In genomic region chr1:120075507-120075906, GRCm38 (mm10) we compare ENCODE assay signal across 18 mouse cellular contexts. TPM values are rescaled to one million over a fixed set of nuclear protein-coding genes. Genes with fewer than 3 reads are reported as not detected.
A peak's percentile ranks its signal among the peaks of the same experiment; 100 is the strongest.
DNase-seq lines count a peak whose midpoint lies in the region; TF ChIP-seq lines count a peak whose summit lies in the region.
"Had no signal": no experiment of that assay in that cellular context is flagged by ENCODE, and none has a peak within 500 bp of the region (broad histone marks: within the 10 kb centered on the region; RNA-seq: fewer than 3 reads in every experiment).

No protein-coding gene starts in this region.

- no peaks in the 10 kb centered on the region for H3K9me3 ChIP-seq in MEL (replicated peaks; ENCODE audit: insufficient read depth, low read length)
- H3K9me3 ChIP-seq in hindbrain, embryonic 10.5 days = no peaks in the 10 kb centered on the region
- H3K9me3 ChIP-seq: embryonic facial prominence, embryonic 12.5 days; heart, embryonic 15.5 days; hindbrain, embryonic 15.5 days; limb, embryonic 10.5 days; liver, embryonic 12.5 days; neural tube, embryonic 13.5 days had no signal

- H3K27ac ChIP-seq in kidney, adult 2 months (ENCODE audit: insufficient read depth, low read depth, low read length) = peak overlapping the region; percentile 40
- H3K27ac ChIP-seq in MEL (ENCODE audit: control insufficient read depth, low read depth, low read length) (no peak overlapping the region), macrophage (peak overlapping the region; percentile 75)
- H3K27ac ChIP-seq in hindbrain, embryonic 10.5 days = no peak overlapping the region
- H3K27ac ChIP-seq: embryonic facial prominence, embryonic 12.5 days; hindbrain, embryonic 15.5 days; limb, embryonic 10.5 days; liver, embryonic 12.5 days; neural tube, embryonic 13.5 days had no signal

- no peaks in the 10 kb centered on the region for H3K27me3 ChIP-seq in kidney, adult 2 months (replicated peaks; ENCODE audit: control insufficient read depth, insufficient read depth, low read length)
- no peaks in the 10 kb centered on the region for H3K27me3 ChIP-seq in MEL (ENCODE audit: control insufficient read depth in 1 of 2, insufficient read depth in 2 of 2, low read length in 2 of 2)
- H3K27me3 ChIP-seq in hindbrain, embryonic 10.5 days (ENCODE audit: insufficient read depth, poor library complexity, severe bottlenecking) = peaks cover 55% of the 10 kb centered on the region
- H3K27me3 ChIP-seq: CH12.LX; heart, embryonic 15.5 days had no signal

- DNase-seq in gastrocnemius, adult 18-20 months (ENCODE audit: low spot score) = peak; percentile 16
- DNase-seq in gastrocnemius, postnatal 25 days = no peak
- no peak for DNase-seq in kidney, adult 2 months
- DNase-seq in kidney, postnatal 10 days = no peak
- DNase-seq in MEL (ENCODE audit: low read depth, low spot score) = peak; percentile 73
- DNase-seq in cerebellum, adult 8-10 months = no peak
- no peak for DNase-seq in hindbrain, embryonic 10.5 days (ENCODE audit: low spot score)
- DNase-seq: gastrocnemius, postnatal 10 days; kidney, postnatal 4 days; thymus, postnatal 25 days had no signal

- H3K4me3 ChIP-seq in kidney, adult 2 months (ENCODE audit: insufficient read depth, low read depth, low read length) = no peak overlapping the region
- H3K4me3 ChIP-seq in MEL (ENCODE audit: control insufficient read depth in 1 of 2, insufficient read depth in 1 of 2, low read depth in 2 of 2, low read length in 2 of 2) (no peak overlapping the region), macrophage (ENCODE audit: inconsistent target) (no peak overlapping the region)
- H3K4me3 ChIP-seq in hindbrain, embryonic 10.5 days = no peak overlapping the region
- H3K4me3 ChIP-seq: embryonic facial prominence, embryonic 12.5 days; heart, embryonic 15.5 days; hindbrain, embryonic 15.5 days; limb, embryonic 10.5 days; liver, embryonic 12.5 days; neural tube, embryonic 13.5 days had no signal

- no peak for TF ChIP-seq CTCF in kidney, adult 2 months (conservative IDR thresholded peaks at IDR 0.05; ENCODE audit: insufficient read depth, insufficient read length, low read depth, low read length)
- no peak for TF ChIP-seq CTCF in MEL (IDR thresholded peaks at IDR 0.05 in 2 of 3, conservative IDR thresholded peaks at IDR 0.05 in 1 of 3; ENCODE audit: control insufficient read depth in 1 of 3, insufficient read depth in 1 of 3, low read depth in 2 of 3, low read length in 3 of 3, poor library complexity in 1 of 3, severe bottlenecking in 1 of 3)

- H3K36me3 ChIP-seq in kidney, adult 2 months (ENCODE audit: control insufficient read depth, insufficient read depth, low read length) = no peaks in the 10 kb centered on the region
- H3K36me3 ChIP-seq in MEL (ENCODE audit: control insufficient read depth in 1 of 2, insufficient read depth in 2 of 2, low read length in 2 of 2) = peaks cover 0 to 3% of the 10 kb centered on the region in 2 experiments; a peak in 2 of 4 replicates
- H3K36me3 ChIP-seq in macrophage (ENCODE audit: inconsistent target) = no peaks in the 10 kb centered on the region
- no peaks in the 10 kb centered on the region for H3K36me3 ChIP-seq in hindbrain, embryonic 10.5 days
- H3K36me3 ChIP-seq: embryonic facial prominence, embryonic 12.5 days; heart, embryonic 15.5 days; hindbrain, embryonic 15.5 days; limb, embryonic 10.5 days; liver, embryonic 12.5 days; neural tube, embryonic 13.5 days had no signal

- no peak overlapping the region for H3K9ac ChIP-seq in MEL (ENCODE audit: control insufficient read depth, low read depth, low read length, poor library complexity, severe bottlenecking)
- H3K9ac ChIP-seq: embryonic facial prominence, embryonic 12.5 days; heart, embryonic 15.5 days; hindbrain, embryonic 15.5 days; liver, embryonic 12.5 days; neural tube, embryonic 13.5 days had no signal

- no peak for TF ChIP-seq EP300 in MEL (IDR thresholded peaks at IDR 0.05; ENCODE audit: low read depth in 1 of 2, low read length in 2 of 2)

- peaks cover 28% of the 10 kb centered on the region for H3K4me1 ChIP-seq in kidney, adult 2 months (ENCODE audit: control insufficient read depth, insufficient read depth, low read length)
- H3K4me1 ChIP-seq in MEL (ENCODE audit: control insufficient read depth in 1 of 2, insufficient read depth in 2 of 2, low read length in 2 of 2) = peaks cover 0 to 7% of the 10 kb centered on the region in 2 experiments; a peak in 2 of 4 replicates
- H3K4me1 ChIP-seq in hindbrain, embryonic 10.5 days (replicated peaks) = peaks cover 37% of the 10 kb centered on the region

- TF ChIP-seq RAD21 in MEL (IDR thresholded peaks at IDR 0.05; ENCODE audit: low read depth, low read length) = no peak

- WGBS in kidney, adult 2 months = 61% methylated on average over 5 of the region's 5 CpGs
- WGBS in macrophage (ENCODE audit: missing documents) = 7% methylated on average over 5 of the region's 5 CpGs
- 85% methylated on average over 5 of the region's 5 CpGs for WGBS in hindbrain, embryonic 10.5 days

- no peaks in the 10 kb centered on the region; the same call in 1 of the 2 replicates for H3K79me2 ChIP-seq in MEL (ENCODE audit: control insufficient read depth, insufficient read depth, low read length, poor library complexity)
- H3K79me2 ChIP-seq in macrophage (ENCODE audit: inconsistent target) = peaks cover 14% of the 10 kb centered on the region; the same call in 1 of the 2 replicates

- no peak for TF ChIP-seq POLR2A in kidney, adult 2 months (IDR thresholded peaks at IDR 0.05; ENCODE audit: low read depth, low read length)
- TF ChIP-seq POLR2A in MEL (IDR thresholded peaks at IDR 0.05; ENCODE audit: control insufficient read depth in 1 of 2, insufficient read depth in 1 of 2, low read depth in 1 of 2, low read length in 2 of 2, poor library complexity in 1 of 2) = no peak

TF ChIP-seq in MEL, 35 proteins besides CTCF, POLR2A, EP300 and RAD21:
- TF ChIP-seq MAFK (IDR thresholded peaks at IDR 0.05; ENCODE audit: borderline replicate concordance, low read depth, low read length) (no peak), ETS1 (IDR thresholded peaks at IDR 0.05; ENCODE audit: low read depth, low read length) (0 out of 2 replicates have a peak, but pooled peaks have one; percentile 17)

RNA-seq across cellular contexts. Expression of gene Tmem37, which starts 1.6 kb away (rescaled TPM):
- 10 to 100 TPM; 13.0 to 22.9 TPM for total RNA-seq in gastrocnemius, adult 18-20 months (2021)
- 10 to 100 TPM; 11.2 to 16.5 TPM for total RNA-seq in gastrocnemius, postnatal 25 days (2021)
- 232 and 266 TPM in 2 replicates for polyA plus RNA-seq in kidney, adult 2 months (2012; rRNA removed)
- total RNA-seq in MEL (2012; rRNA removed) = 2.6 TPM in 2 replicates
- polyA plus RNA-seq in MEL (2012; ENCODE audit: insufficient read depth in 1 of 2, insufficient read length in 2 of 2, low read depth in 1 of 2, low replicate concordance in 2 of 2, missing spikeins in 1 of 2) (1 to 10 TPM in 1 of 2 experiments, not detected in 1; 9.1 TPM), macrophage (2018) (8.5 to 36.3 TPM (median 23.3 TPM) in 3 replicates)
- 1 to 10 TPM in 5 of 26 experiments, under 1 TPM in 6, not detected in 15; 0.62 to 3.1 (median 0.95) TPM for total RNA-seq in macrophage (2018; cell fraction: chromatin; rRNA removed)
- 10 to 100 TPM in 13 of 26 experiments, 1 to 10 TPM in 13; 4.5 to 27.8 (median 10.4) TPM for total RNA-seq in macrophage (2018; cell fraction: cytosol; rRNA removed)
- total RNA-seq in macrophage (2018; cell fraction: nucleus; rRNA removed) = 10 to 100 TPM in 1 of 26 experiments, 1 to 10 TPM in 23, under 1 TPM in 2; 0.58 to 10.9 (median 3.6) TPM
- 10.0 and 10.4 TPM in 2 replicates for polyA plus RNA-seq in hindbrain, embryonic 10.5 days (2016; fragmentation: Nextera tagmentation; extraction: Ambion mirVana)
- total RNA-seq: CH12.LX had no signal

RNA-seq across cellular contexts. Expression of gene Dbi, which starts 45.4 kb away (rescaled TPM):
- total RNA-seq in gastrocnemius, adult 18-20 months (2021) = 100 to 1,000 TPM; 135 to 165 TPM
- 100 to 1,000 TPM; 177 to 210 TPM for total RNA-seq in gastrocnemius, postnatal 25 days (2021)
- 1,108 and 1,337 TPM in 2 replicates for polyA plus RNA-seq in kidney, adult 2 months (2012; rRNA removed)
- 164 and 220 TPM in 2 replicates for total RNA-seq in MEL (2012; rRNA removed)
- polyA plus RNA-seq in MEL (2012; ENCODE audit: insufficient read depth in 1 of 2, insufficient read length in 2 of 2, low read depth in 1 of 2, low replicate concordance in 2 of 2, missing spikeins in 1 of 2) = 100 to 1,000 TPM in 1 of 2 experiments, not detected in 1; 149 TPM
- total RNA-seq in macrophage (2018; cell fraction: chromatin; rRNA removed) = 100 to 1,000 TPM in 1 of 26 experiments, 10 to 100 TPM in 25; 11.7 to 112 (median 32.5) TPM
- 100 to 1,000 TPM; 145 to 270 (median 194) TPM for total RNA-seq in macrophage (2018; cell fraction: cytosol; rRNA removed)
- 10 to 100 TPM; 25.6 to 85.6 (median 42.4) TPM for total RNA-seq in macrophage (2018; cell fraction: nucleus; rRNA removed)
- 235 to 420 TPM (median 317 TPM) in 3 replicates for polyA plus RNA-seq in macrophage (2018)
- 764 and 766 TPM in 2 replicates for polyA plus RNA-seq in hindbrain, embryonic 10.5 days (2016; fragmentation: Nextera tagmentation; extraction: Ambion mirVana)

RNA-seq across cellular contexts. Expression of gene 3110009E18Rik, which starts 45.5 kb away (rescaled TPM):
- total RNA-seq in gastrocnemius, adult 18-20 months (2021) = 1 to 10 TPM; 4.6 to 5.7 TPM
- total RNA-seq in gastrocnemius, postnatal 25 days (2021) = 1 to 10 TPM; 4.9 to 5.4 TPM
- 4.3 and 5.1 TPM in 2 replicates for polyA plus RNA-seq in kidney, adult 2 months (2012; rRNA removed)
- total RNA-seq in MEL (2012; rRNA removed) = 13.8 and 15.1 TPM in 2 replicates
- 10 to 100 TPM in 1 of 2 experiments, not detected in 1; 16.5 TPM for polyA plus RNA-seq in MEL (2012; ENCODE audit: insufficient read depth in 1 of 2, insufficient read length in 2 of 2, low read depth in 1 of 2, low replicate concordance in 2 of 2, missing spikeins in 1 of 2)
- 10 to 100 TPM in 8 of 26 experiments, 1 to 10 TPM in 18; 1.7 to 29.2 (median 5.4) TPM for total RNA-seq in macrophage (2018; cell fraction: chromatin; rRNA removed)
- total RNA-seq in macrophage (2018; cell fraction: cytosol; rRNA removed) = 1 to 10 TPM; 1.4 to 9.4 (median 2.9) TPM
- total RNA-seq in macrophage (2018; cell fraction: nucleus; rRNA removed) = 10 to 100 TPM in 5 of 26 experiments, 1 to 10 TPM in 18, under 1 TPM in 2, not detected in 1; 0.61 to 17.3 (median 4.3) TPM
- 1.4 to 5.1 TPM (median 3.6 TPM) in 3 replicates for polyA plus RNA-seq in macrophage (2018)
- polyA plus RNA-seq in hindbrain, embryonic 10.5 days (2016; fragmentation: Nextera tagmentation; extraction: Ambion mirVana) = 22.6 and 26.0 TPM in 2 replicates

Comparison
In these comparisons a context has a peak if more than half of its experiments do, and no peak if none do; other contexts are left out.
1. DNase-seq: peak in gastrocnemius, adult 18-20 months (single experiment) and MEL (single experiment); none in gastrocnemius, postnatal 25 days (single experiment), kidney, adult 2 months (single experiment), kidney, postnatal 10 days (single experiment), cerebellum, adult 8-10 months (single experiment) and hindbrain, embryonic 10.5 days (single experiment).
2. H3K27ac ChIP-seq: peak in kidney, adult 2 months (single experiment) and macrophage (single experiment); none in MEL (single experiment) and hindbrain, embryonic 10.5 days (single experiment).